In the genomic region with DNA sequence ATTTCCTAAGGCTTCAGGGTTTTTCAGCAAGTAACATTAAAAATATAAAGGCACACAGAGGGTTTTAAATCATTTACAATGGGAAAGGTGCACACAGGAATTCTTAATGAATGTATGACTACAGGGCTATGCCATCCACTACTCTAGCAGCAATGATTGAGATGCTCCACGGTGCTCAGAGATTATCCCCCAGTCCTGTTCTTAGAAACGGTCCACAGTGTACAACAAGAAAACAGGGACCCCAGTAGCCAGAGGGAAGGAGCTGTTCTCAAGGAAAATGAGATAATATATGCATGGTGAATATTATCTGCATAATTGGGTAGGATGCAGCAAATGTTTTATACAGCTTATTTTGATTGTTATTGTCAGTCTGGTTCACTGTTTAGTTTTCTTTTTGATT, we compare ENCODE assay signal across 18 mouse cellular contexts.
"Had no signal": no experiment of that assay in that cellular context is flagged by ENCODE, and none has a peak within 500 bp of the region (broad histone marks: within the 10 kb centered on the region; RNA-seq: fewer than 3 reads in every experiment).

No protein-coding gene starts in this region.

- H3K9ac ChIP-seq: liver, embryonic 13.5 days; liver, embryonic 15.5 days; liver, postnatal 0 days; lung, embryonic 15.5 days; midbrain, embryonic 12.5 days; neural tube, embryonic 12.5 days; stomach, embryonic 15.5 days had no signal

- H3K4me3 ChIP-seq: liver, embryonic 13.5 days; liver, embryonic 15.5 days; lung, embryonic 15.5 days; megakaryocyte, embryonic 14.5 days; midbrain, embryonic 12.5 days; neural tube, embryonic 12.5 days; stomach, embryonic 15.5 days had no signal

- H3K9me3 ChIP-seq: liver, embryonic 15.5 days; lung, embryonic 15.5 days; midbrain, embryonic 12.5 days; neural tube, embryonic 12.5 days; stomach, embryonic 15.5 days had no signal

- H3K27me3 ChIP-seq: liver, embryonic 13.5 days; liver, embryonic 15.5 days; lung, embryonic 15.5 days; megakaryocyte, embryonic 14.5 days; midbrain, embryonic 12.5 days; neural tube, embryonic 12.5 days; stomach, embryonic 15.5 days had no signal

- H3K4me2 ChIP-seq: liver, embryonic 13.5 days; liver, embryonic 15.5 days; lung, embryonic 15.5 days; midbrain, embryonic 12.5 days; neural tube, embryonic 12.5 days; stomach, embryonic 15.5 days had no signal

- H3K4me1 ChIP-seq: liver, embryonic 13.5 days; liver, embryonic 15.5 days; lung, embryonic 15.5 days; megakaryocyte, embryonic 14.5 days; midbrain, embryonic 12.5 days; neural tube, embryonic 12.5 days; stomach, embryonic 15.5 days had no signal

- H3K36me3 ChIP-seq: liver, embryonic 13.5 days; liver, embryonic 15.5 days; lung, embryonic 15.5 days; midbrain, embryonic 12.5 days; neural tube, embryonic 12.5 days; stomach, embryonic 15.5 days had no signal

- ATAC-seq: liver, postnatal 0 days; lung, postnatal 0 days had no signal

- DNase-seq: liver, embryonic 13.5 days; liver, postnatal 0 days; lung, adult 2 months; lung, postnatal 14 days; lung, postnatal 36 days; right cerebral cortex, postnatal 14 days; thymus, adult 2 months; thymus, postnatal 25 days; thymus, postnatal 4 days had no signal

- H3K27ac ChIP-seq: liver, embryonic 13.5 days; liver, embryonic 15.5 days; lung, embryonic 15.5 days; macrophage; midbrain, embryonic 12.5 days; neural tube, embryonic 12.5 days; stomach, embryonic 15.5 days; stomach, postnatal 0 days had no signal
